Mouse (Mus musculus) kidney, adult 2 months (tissue): ENCODE measurements around the gene Cxcl14. TPM values are rescaled to one million over a fixed set of nuclear protein-coding genes. Genes with fewer than 3 reads are reported as not detected.

Experiments
- DNase-seq: peaks from one replicate; pipeline ENCODE4 v3.0.0; 2021
- H3K27ac ChIP-seq: fragments of 200-500 bp; 2 replicates; pipeline ENCODE4 v1.5.1; 2012; ENCODE audit warnings: low read depth, low read length, control low read depth, inconsistent platforms; ENCODE audit not compliant: insufficient read depth
- H3K27me3 ChIP-seq: fragments of 200-500 bp; replicated peaks from 2 replicates; pipeline ENCODE4 v1.6.1; 2012; ENCODE audit warnings: mild to moderate bottlenecking, moderate library complexity, low read length, inconsistent platforms; ENCODE audit not compliant: control insufficient read depth, insufficient read depth
- H3K36me3 ChIP-seq: fragments of 200-500 bp; 2 replicates; pipeline ENCODE4 v1.6.1; 2012; ENCODE audit warnings: mild to moderate bottlenecking, moderate library complexity, low read length, inconsistent platforms; ENCODE audit not compliant: control insufficient read depth, insufficient read depth
- H3K4me1 ChIP-seq: fragments of 200-500 bp; 2 replicates; pipeline ENCODE4 v1.6.1; 2011; ENCODE audit warnings: low read length; ENCODE audit not compliant: control insufficient read depth, insufficient read depth
- H3K4me3 ChIP-seq: fragments of 200-500 bp; 2 replicates; pipeline ENCODE4 v1.5.1; 2011; ENCODE audit warnings: mild to moderate bottlenecking, low read depth, low read length, control low read depth; ENCODE audit not compliant: insufficient read depth
- CTCF ChIP-seq: fragments of 200-500 bp; conservative IDR thresholded peaks from 2 replicates; pipeline ENCODE4 v1.5.1; 2011; ENCODE audit warnings: low read depth, mild to moderate bottlenecking, control low read depth, low read length, moderate library complexity, mixed read lengths; ENCODE audit not compliant: insufficient read depth, insufficient read length
- POLR2A ChIP-seq: fragments of 200-500 bp; IDR thresholded peaks from one replicate; pipeline ENCODE4 v1.6.1; 2011; ENCODE audit warnings: low read depth, low read length, control low read depth
- WGBS: fragments of 180-500 bp; shearing (Covaris S2); methylation state at CpG from one replicate; pipeline ENCODE4 v1.1.7; 2018; 5-methylcytosine and 5-hydroxymethylcytosine counted together
- polyA plus RNA-seq: library from polyadenylated mRNA; depleted of rRNA; stranded (reverse); fragments of >200 nt; gene quantifications from 2 replicates; pipeline ENCODE4 v1.2.3, GENCODE M21; 2012

Gene Cxcl14
- polyA plus RNA-seq, 1 experiment, result 50.5 TPM

DNA sequence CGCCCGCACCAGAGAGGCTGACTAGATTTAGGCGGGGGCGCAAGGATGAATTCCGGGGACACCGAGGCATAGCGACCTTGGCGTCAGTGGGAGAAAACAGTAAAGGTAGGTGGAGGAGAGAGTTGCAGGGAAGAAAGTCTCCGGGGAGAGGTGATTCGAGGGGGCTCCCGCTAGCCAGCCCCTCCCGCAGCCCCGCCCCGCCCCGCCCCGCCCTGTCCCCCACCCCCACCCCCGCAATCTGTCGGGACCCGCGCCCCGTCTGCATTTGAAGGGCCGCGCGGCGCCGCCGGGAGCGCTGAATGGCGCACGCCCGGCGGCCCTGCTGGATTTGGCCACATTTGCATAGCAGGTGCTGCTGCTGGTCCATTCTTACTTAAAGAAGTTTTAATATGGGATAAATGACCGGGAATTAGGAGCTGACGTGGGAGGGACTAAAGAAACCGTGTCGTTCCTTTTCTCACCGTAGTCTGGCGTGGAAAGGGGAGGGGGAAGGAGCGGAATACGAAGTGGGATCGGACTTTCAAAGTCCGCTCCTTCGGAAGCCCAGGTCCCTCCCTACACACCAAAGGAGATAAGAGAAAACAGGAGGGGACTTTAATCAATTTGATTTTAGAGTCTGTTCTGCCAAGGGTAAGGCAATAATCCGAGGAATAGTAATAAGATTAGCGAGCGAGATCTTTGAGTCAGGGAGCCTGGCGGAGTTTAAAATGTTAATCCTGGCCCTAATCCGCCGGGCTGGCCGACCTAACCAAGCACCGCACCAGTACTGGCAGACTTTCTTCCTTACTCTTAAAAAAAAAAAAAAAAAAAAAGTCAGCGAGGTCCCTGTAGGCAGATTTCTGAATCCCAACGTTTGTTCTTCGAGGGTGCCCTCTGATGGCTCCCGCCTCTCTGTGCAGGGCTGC lies 37.1 kb downstream of the Cxcl14 start:
- Histone ChIP-seq H3K36me3 (no peaks in the 10 kb centered on the region), H3K4me3 (no peak overlapping the region), H3K27ac (no peak overlapping the region), H3K27me3 (peaks cover 2% of the 10 kb centered on the region; the same call in 1 of the 2 replicates), H3K4me1 (no peaks in the 10 kb centered on the region)
- TF ChIP-seq POLR2A (no peak), CTCF (no peak)
- DNase-seq, result no peak
- 2% methylated on average over 55 of the region's 55 CpGs for WGBS

DNA sequence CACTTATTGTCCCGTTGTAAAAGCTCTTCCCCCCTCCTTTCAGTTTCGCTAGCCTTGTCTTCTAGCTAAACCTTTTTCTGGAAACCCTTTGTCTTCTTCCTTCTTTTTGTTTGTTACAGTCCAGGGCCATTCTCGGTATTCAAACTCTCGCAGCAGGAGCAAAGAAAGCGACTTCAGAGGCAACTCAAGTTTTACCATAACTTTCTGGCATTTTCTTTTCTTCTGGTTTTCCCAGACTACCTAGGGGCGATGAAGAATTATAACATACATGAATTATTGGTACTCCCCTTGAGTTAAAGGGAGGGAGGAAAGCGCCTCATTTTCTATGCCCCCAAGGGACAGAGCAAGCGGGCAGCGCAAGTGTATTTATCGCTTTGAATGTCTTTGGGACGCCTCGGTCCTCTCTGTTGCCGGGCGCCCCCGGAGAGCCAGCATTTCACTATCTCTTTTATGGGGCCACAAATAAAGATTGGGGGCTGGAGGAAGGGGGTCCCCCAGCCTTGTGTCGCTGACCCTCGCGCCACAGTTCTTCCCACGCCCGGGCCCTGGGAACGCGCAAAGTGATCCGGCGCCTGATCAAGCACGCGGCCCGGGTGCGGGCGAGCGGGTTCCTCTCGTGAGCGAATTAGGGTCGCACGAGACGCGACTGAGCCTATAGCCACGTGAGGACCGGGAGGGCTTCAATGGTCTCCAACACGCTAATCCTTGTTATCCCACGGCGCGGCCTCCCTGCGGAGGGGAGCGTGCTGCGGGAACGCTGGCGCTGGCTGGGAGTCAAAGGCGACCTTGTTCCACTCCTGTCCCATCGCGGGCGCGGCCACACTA lies 37.9 kb downstream of the Cxcl14 start:
- Histone ChIP-seq H3K27ac (no peak overlapping the region), H3K27me3 (0 out of 2 replicates have a peak, but pooled peaks cover 2% of the 10 kb centered on the region), H3K4me1 (no peaks in the 10 kb centered on the region), H3K36me3 (no peaks in the 10 kb centered on the region), H3K4me3 (no peak overlapping the region)
- no peak for TF ChIP-seq POLR2A
- no peak for TF ChIP-seq CTCF
- no peak for DNase-seq
- 2% methylated on average over 52 of the region's 52 CpGs for WGBS

DNA sequence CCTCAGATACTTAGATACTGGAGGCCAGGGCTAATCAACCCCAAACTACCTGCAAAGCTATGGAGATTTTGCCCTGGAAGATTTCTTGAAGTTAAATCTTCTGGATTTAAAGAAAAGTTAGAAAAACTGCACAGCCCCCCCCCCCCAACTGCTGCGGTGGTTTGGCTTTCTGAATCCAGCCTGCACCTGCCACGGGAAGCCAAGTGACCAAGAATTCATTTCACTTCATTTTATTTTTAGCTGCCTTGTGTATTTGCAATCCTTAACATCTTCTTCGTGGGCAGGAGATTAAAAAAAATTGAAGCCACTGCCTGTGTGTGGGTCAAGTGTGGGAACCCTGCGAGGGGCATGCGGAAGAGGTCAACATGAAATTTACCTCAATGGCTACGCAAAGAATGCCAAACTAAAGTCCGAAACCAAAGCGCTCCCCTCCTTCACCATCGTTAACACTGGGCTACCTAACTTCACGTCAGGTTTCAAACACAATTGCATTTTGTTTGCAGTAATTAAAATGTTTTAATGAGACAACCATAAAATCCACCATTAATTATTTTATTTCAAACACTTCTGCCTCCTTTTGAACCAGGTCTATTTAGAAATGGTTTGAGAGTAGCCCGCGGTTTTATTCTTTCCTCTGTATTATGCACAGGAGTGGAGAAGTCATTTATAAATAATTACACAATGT lies 38.7 kb downstream of the Cxcl14 start:
- no peaks in the 10 kb centered on the region for H3K36me3 ChIP-seq
- no peaks in the 10 kb centered on the region for H3K4me1 ChIP-seq
- H3K27ac ChIP-seq, result no peak overlapping the region
- 8% methylated on average over 12 of the region's 12 CpGs for WGBS
- H3K4me3 ChIP-seq, result no peak overlapping the region
- no peak for DNase-seq
- no peak for TF ChIP-seq CTCF
- no peak for TF ChIP-seq POLR2A
- H3K27me3 ChIP-seq, result 0 out of 2 replicates have a peak, but pooled peaks cover 2% of the 10 kb centered on the region

DNA sequence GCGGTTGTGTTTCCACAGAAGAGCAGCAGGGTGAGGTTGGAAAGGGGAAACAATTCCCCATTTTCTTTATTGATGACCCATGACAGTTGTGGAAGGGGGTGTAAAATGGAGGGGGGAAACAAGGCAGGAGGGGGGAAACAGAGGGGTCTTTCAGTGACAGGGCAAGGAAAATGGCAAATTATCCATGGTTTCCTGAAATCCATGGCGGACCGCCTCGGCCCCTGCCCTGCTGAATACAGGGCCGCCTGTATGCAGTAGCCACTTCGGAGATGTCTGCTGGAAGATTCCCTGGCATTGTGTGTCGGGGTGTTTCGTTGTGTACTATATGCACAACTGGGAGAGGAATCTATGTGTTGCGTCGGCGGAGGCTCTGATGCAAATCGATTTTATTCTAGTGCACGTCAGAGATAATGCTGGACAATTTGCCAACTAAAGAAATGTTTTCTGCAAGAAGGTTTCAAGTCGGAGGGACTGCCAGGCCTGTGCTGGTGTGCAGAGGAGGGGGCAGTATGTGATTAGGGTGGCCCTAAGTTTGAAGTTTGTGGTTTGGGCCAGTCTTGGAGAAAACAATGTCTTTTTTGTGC lies 39.5 kb downstream of the Cxcl14 start:
- TF ChIP-seq CTCF (no peak), POLR2A (no peak)
- no peaks in the 10 kb centered on the region for H3K4me1 ChIP-seq
- 11% methylated on average over 14 of the region's 14 CpGs for WGBS
- no peaks in the 10 kb centered on the region for H3K36me3 ChIP-seq
- H3K4me3 ChIP-seq, result no peak overlapping the region
- no peak for DNase-seq
- H3K27ac ChIP-seq, result no peak overlapping the region
- 0 out of 2 replicates have a peak, but pooled peaks cover 2% of the 10 kb centered on the region for H3K27me3 ChIP-seq

DNA sequence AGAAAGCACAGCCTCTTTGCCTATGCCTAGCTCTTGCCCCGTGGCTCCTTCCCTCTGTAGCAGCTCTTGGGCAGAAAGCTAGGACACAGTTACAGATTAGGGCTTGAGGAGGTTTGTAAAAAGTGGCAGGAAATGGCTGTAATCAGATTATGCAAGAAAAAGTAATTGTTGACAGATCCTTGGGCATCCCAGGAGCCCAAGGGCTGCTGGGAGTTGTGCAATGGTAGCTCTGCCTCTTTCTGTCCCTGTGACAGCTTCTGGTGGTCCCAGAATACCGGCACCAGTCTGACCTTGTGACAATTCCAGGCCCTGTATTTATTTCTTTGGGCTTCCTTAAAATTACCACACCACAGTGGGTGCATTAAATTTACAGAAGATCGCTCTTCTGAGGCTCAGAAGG lies 43.0 kb downstream of the Cxcl14 start:
- no peak for DNase-seq
- TF ChIP-seq POLR2A (no peak), CTCF (no peak)
- Histone ChIP-seq H3K4me1 (no peaks in the 10 kb centered on the region), H3K27me3 (peaks cover 3% of the 10 kb centered on the region; the same call in 1 of the 2 replicates), H3K36me3 (no peaks in the 10 kb centered on the region), H3K27ac (no peak overlapping the region), H3K4me3 (no peak overlapping the region)
- WGBS, result 18% methylated on average over 3 of the region's 3 CpGs

DNA sequence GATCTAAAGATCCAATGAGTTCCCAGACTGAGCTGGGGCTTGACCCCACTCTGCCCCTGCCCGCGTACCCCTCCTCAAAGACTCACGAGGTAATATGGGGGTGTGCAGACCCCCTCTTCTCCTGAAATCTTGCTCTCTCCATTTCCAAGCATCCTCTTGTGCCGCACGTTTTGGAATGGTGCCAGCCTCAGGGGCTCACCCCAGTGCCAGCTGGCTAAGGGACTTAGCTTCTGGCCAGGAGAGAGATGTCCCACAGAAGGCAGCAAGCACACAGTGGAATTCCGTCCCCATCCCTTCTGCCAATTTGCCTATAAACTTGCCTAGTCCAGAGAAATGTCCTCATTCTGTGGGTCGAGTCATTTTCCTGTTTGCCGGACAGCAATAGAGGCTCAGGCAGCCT lies 43.6 kb downstream of the Cxcl14 start:
- Histone ChIP-seq H3K36me3 (no peaks in the 10 kb centered on the region), H3K4me1 (no peaks in the 10 kb centered on the region), H3K27ac (no peak overlapping the region), H3K27me3 (peaks cover 3% of the 10 kb centered on the region; the same call in 1 of the 2 replicates), H3K4me3 (no peak overlapping the region)
- TF ChIP-seq CTCF (no peak), POLR2A (no peak)
- 10% methylated on average over 8 of the region's 8 CpGs for WGBS
- no peak for DNase-seq
